Mouse (Mus musculus) kidney, embryonic 15.5 days (tissue): Measurements from ENCODE around the gene Ncapd2. TPM values are rescaled to one million over a fixed set of nuclear protein-coding genes. Genes with fewer than 3 reads are reported as not detected.

Experiments
- ATAC-seq: fragments of 200-750 bp; cut with Nextera tagmentation; replicated peaks from 2 replicates; pipeline ENCODE4 v1.8.0; 2017; ENCODE audit warnings: moderate TSS enrichment; ENCODE audit not compliant: low FRiP score
- H3K27ac ChIP-seq: fragments of 300-500 bp; sonication (generic); 2 replicates; pipeline ENCODE4 v1.5.1; 2015; ENCODE audit warnings: mild to moderate bottlenecking, inconsistent platforms
- H3K27me3 ChIP-seq: fragments of 300-500 bp; sonication (generic); 2 replicates; pipeline ENCODE4 v1.6.1; 2015; ENCODE audit warnings: inconsistent platforms
- H3K36me3 ChIP-seq: fragments of 300-500 bp; sonication (generic); 2 replicates; pipeline ENCODE4 v1.6.1; 2015; ENCODE audit warnings: inconsistent platforms
- H3K4me1 ChIP-seq: fragments of 300-500 bp; sonication (generic); 2 replicates; pipeline ENCODE4 v1.6.1; 2015; ENCODE audit warnings: inconsistent platforms
- H3K4me2 ChIP-seq: fragments of 300-500 bp; sonication (generic); 2 replicates; pipeline ENCODE4 v1.6.1; 2015; ENCODE audit warnings: moderate library complexity, mild to moderate bottlenecking, inconsistent platforms
- H3K4me3 ChIP-seq: fragments of 300-500 bp; sonication (generic); replicated peaks from 2 replicates; pipeline ENCODE4 v1.5.1; 2015; ENCODE audit warnings: mild to moderate bottlenecking, inconsistent platforms
- H3K9ac ChIP-seq: fragments of 300-500 bp; sonication (generic); 2 replicates; pipeline ENCODE4 v1.6.1; 2015; ENCODE audit warnings: mild to moderate bottlenecking, inconsistent platforms
- H3K9me3 ChIP-seq: fragments of 300-500 bp; sonication (generic); replicated peaks from 2 replicates; pipeline ENCODE4 v1.6.1; 2016; ENCODE audit warnings: inconsistent platforms
- WGBS: fragments of 180-500 bp; shearing (Covaris S2); methylation state at CpG from one replicate; pipeline ENCODE4 v1.1.7; 2015; ENCODE audit warnings: mixed read lengths; 5-methylcytosine and 5-hydroxymethylcytosine counted together
- polyA plus RNA-seq: library from polyadenylated mRNA; unstranded; fragments of >200 nt; fragmentation: Nextera tagmentation; extraction: Ambion mirVana; gene quantifications from 2 replicates; pipeline ENCODE4 v1.2.1, GENCODE M21; 2015

The Ncapd2 gene
- polyA plus RNA-seq, result 141 and 151 TPM in 2 replicates

GRCm38 (mm10) chr6:125191332-125192015 is at the start of gene Ncapd2, which contains the start of gene Mrpl51:
TSS of gene Ncapd2 (minus strand) at chr6:125191701.
TSS of gene Mrpl51 (plus strand) at chr6:125191801.
- no peaks in the 10 kb centered on the region for H3K9me3 ChIP-seq
- peak; percentile 97 for ATAC-seq
- under 1% methylated on average over 54 of the region's 54 CpGs for WGBS
- H3K36me3 ChIP-seq, result peaks cover 61% of the 10 kb centered on the region
- peaks cover 26% of the 10 kb centered on the region for H3K4me1 ChIP-seq
- peak within 1 kb of the TSS; percentile 100 for H3K27ac ChIP-seq
- peak within 1 kb of the TSS; percentile 76 for H3K9ac ChIP-seq
- no peaks in the 10 kb centered on the region for H3K27me3 ChIP-seq
- H3K4me3 ChIP-seq, result peak within 1 kb of the TSS; percentile 65
- peak within 1 kb of the TSS; percentile 71 for H3K4me2 ChIP-seq

GRCm38 (mm10) chr6:125240617-125241016 is 49.1 kb upstream of the Ncapd2 start:
- 76% methylated on average over 5 of the region's 5 CpGs for WGBS
- Histone ChIP-seq H3K4me2 (no peak overlapping the region), H3K4me1 (peaks cover 6% of the 10 kb centered on the region; the same call in 1 of the 2 replicates), H3K4me3 (no peak overlapping the region), H3K36me3 (no peaks in the 10 kb centered on the region), H3K27ac (no peak overlapping the region), H3K27me3 (no peaks in the 10 kb centered on the region), H3K9ac (no peak overlapping the region), H3K9me3 (no peaks in the 10 kb centered on the region)
- ATAC-seq, result no peak

GRCm38 (mm10) chr6:125239547-125239946 is 48.0 kb upstream of the Ncapd2 start:
- no peaks in the 10 kb centered on the region for H3K36me3 ChIP-seq
- peaks cover 6% of the 10 kb centered on the region; the same call in 1 of the 2 replicates for H3K4me1 ChIP-seq
- WGBS, result 92% methylated on average over 5 of the region's 5 CpGs
- no peak for ATAC-seq
- no peak overlapping the region for H3K4me2 ChIP-seq
- H3K9ac ChIP-seq, result no peak overlapping the region
- no peak overlapping the region for H3K4me3 ChIP-seq
- no peaks in the 10 kb centered on the region for H3K27me3 ChIP-seq
- H3K27ac ChIP-seq, result no peak overlapping the region
- H3K9me3 ChIP-seq, result no peaks in the 10 kb centered on the region

GRCm38 (mm10) chr6:125238396-125238795 is 46.9 kb upstream of the Ncapd2 start:
- Histone ChIP-seq H3K27me3 (no peaks in the 10 kb centered on the region), H3K4me3 (no peak overlapping the region), H3K27ac (no peak overlapping the region), H3K4me2 (no peak overlapping the region), H3K9ac (no peak overlapping the region), H3K9me3 (no peaks in the 10 kb centered on the region), H3K36me3 (no peaks in the 10 kb centered on the region), H3K4me1 (peaks cover 13% of the 10 kb centered on the region; the same call in 1 of the 2 replicates)
- WGBS, result 53% methylated on average over 6 of the region's 6 CpGs
- ATAC-seq, result no peak

- Histone ChIP-seq H3K9me3 (no peaks in the 10 kb centered on the region), H3K4me3 (no peak overlapping the region), H3K9ac (no peak overlapping the region), H3K36me3 (no peaks in the 10 kb centered on the region), H3K4me2 (no peak overlapping the region), H3K27me3 (no peaks in the 10 kb centered on the region), H3K27ac (no peak overlapping the region), H3K4me1 (peaks cover 13% of the 10 kb centered on the region; the same call in 1 of the 2 replicates)
- 87% methylated on average over 4 of the region's 4 CpGs for WGBS
- ATAC-seq, result no peak
Measured at GRCm38 (mm10) chr6:125237421-125237820, 45.9 kb upstream of the Ncapd2 start.

GRCm38 (mm10) chr6:125236782-125237181 is 45.3 kb upstream of the Ncapd2 start, which contains the start of gene Cd27:
TSS of gene Cd27 (minus strand) at chr6:125237010.
- no peak within 1 kb of the TSS for H3K9ac ChIP-seq
- ATAC-seq, result no peak
- no peaks in the 10 kb centered on the region for H3K36me3 ChIP-seq
- H3K27me3 ChIP-seq, result no peaks in the 10 kb centered on the region
- H3K4me1 ChIP-seq, result peaks cover 18% of the 10 kb centered on the region
- no peak within 1 kb of the TSS for H3K4me2 ChIP-seq
- no peaks in the 10 kb centered on the region for H3K9me3 ChIP-seq
- whole genome bisulfite sequencing, result 36% methylated on average over 6 of the region's 6 CpGs
- no peak within 1 kb of the TSS for H3K4me3 ChIP-seq
- H3K27ac ChIP-seq, result no peak within 1 kb of the TSS

GRCm38 (mm10) chr6:125236341-125236740 is 44.8 kb upstream of the Ncapd2 start:
- no peaks in the 10 kb centered on the region for H3K27me3 ChIP-seq
- no peaks in the 10 kb centered on the region for H3K36me3 ChIP-seq
- no peak overlapping the region for H3K4me2 ChIP-seq
- no peak; the same call in 1 of the 2 replicates for ATAC-seq
- no peak overlapping the region for H3K9ac ChIP-seq
- peaks cover 23% of the 10 kb centered on the region for H3K4me1 ChIP-seq
- no peak overlapping the region for H3K4me3 ChIP-seq
- 68% methylated on average over 6 of the region's 6 CpGs for WGBS
- H3K27ac ChIP-seq, result no peak overlapping the region
- H3K9me3 ChIP-seq, result no peaks in the 10 kb centered on the region

GRCm38 (mm10) chr6:125234520-125234828 is 43.0 kb upstream of the Ncapd2 start:
- Histone ChIP-seq H3K27ac (0 out of 2 replicates have a peak overlapping the region, but pooled peaks have one; percentile 18), H3K4me2 (no peak overlapping the region), H3K9ac (no peak overlapping the region), H3K9me3 (no peaks in the 10 kb centered on the region), H3K4me1 (peaks cover 32% of the 10 kb centered on the region), H3K36me3 (no peaks in the 10 kb centered on the region), H3K27me3 (no peaks in the 10 kb centered on the region), H3K4me3 (no peak overlapping the region)
- ATAC-seq, result no peak
- WGBS, result 59% methylated on average over 5 of the region's 5 CpGs

- Histone ChIP-seq H3K9ac (no peak overlapping the region), H3K36me3 (no peaks in the 10 kb centered on the region), H3K4me1 (peaks cover 32% of the 10 kb centered on the region), H3K27ac (0 out of 2 replicates have a peak overlapping the region, but pooled peaks have one; percentile 18), H3K9me3 (no peaks in the 10 kb centered on the region), H3K4me3 (no peak overlapping the region), H3K4me2 (no peak overlapping the region), H3K27me3 (no peaks in the 10 kb centered on the region)
- 63% methylated on average over 7 of the region's 7 CpGs for WGBS
- no peak for ATAC-seq
Measured at GRCm38 (mm10) chr6:125233816-125234519, 42.5 kb upstream of the Ncapd2 start.

- H3K27me3 ChIP-seq, result no peaks in the 10 kb centered on the region
- no peaks in the 10 kb centered on the region for H3K36me3 ChIP-seq
- H3K4me2 ChIP-seq, result peak overlapping the region; percentile 96; the same call in 1 of the 2 replicates
- H3K4me3 ChIP-seq, result no peak overlapping the region
- 75% methylated on average over 6 of the region's 6 CpGs for WGBS
- H3K9ac ChIP-seq, result no peak overlapping the region
- ATAC-seq, result no peak
- no peaks in the 10 kb centered on the region for H3K9me3 ChIP-seq
- H3K27ac ChIP-seq, result no peak overlapping the region
- peaks cover 36% of the 10 kb centered on the region for H3K4me1 ChIP-seq
Measured at GRCm38 (mm10) chr6:125232516-125232915, 41.0 kb upstream of the Ncapd2 start.

GRCm38 (mm10) chr6:125232045-125232437 is 40.5 kb upstream of the Ncapd2 start:
- Histone ChIP-seq H3K4me3 (peak overlapping the region; percentile 55), H3K9ac (peak overlapping the region; percentile 72), H3K36me3 (no peaks in the 10 kb centered on the region), H3K27ac (peak overlapping the region; percentile 73; the same call in 1 of the 2 replicates), H3K27me3 (no peaks in the 10 kb centered on the region), H3K4me2 (peak overlapping the region; percentile 96), H3K9me3 (no peaks in the 10 kb centered on the region), H3K4me1 (peaks cover 36% of the 10 kb centered on the region)
- 58% methylated on average over 4 of the region's 4 CpGs for WGBS
- no peak for ATAC-seq
